Mouse (Mus musculus): ENCODE measurements around the gene Rhoa. TPM values are rescaled to one million over a fixed set of nuclear protein-coding genes. Genes with fewer than 3 reads are reported as not detected.

The Rhoa gene
- polyA plus RNA-seq (2015; fragmentation: Nextera tagmentation; extraction: Ambion mirVana), result 282 and 351 TPM in 2 replicates

DNA sequence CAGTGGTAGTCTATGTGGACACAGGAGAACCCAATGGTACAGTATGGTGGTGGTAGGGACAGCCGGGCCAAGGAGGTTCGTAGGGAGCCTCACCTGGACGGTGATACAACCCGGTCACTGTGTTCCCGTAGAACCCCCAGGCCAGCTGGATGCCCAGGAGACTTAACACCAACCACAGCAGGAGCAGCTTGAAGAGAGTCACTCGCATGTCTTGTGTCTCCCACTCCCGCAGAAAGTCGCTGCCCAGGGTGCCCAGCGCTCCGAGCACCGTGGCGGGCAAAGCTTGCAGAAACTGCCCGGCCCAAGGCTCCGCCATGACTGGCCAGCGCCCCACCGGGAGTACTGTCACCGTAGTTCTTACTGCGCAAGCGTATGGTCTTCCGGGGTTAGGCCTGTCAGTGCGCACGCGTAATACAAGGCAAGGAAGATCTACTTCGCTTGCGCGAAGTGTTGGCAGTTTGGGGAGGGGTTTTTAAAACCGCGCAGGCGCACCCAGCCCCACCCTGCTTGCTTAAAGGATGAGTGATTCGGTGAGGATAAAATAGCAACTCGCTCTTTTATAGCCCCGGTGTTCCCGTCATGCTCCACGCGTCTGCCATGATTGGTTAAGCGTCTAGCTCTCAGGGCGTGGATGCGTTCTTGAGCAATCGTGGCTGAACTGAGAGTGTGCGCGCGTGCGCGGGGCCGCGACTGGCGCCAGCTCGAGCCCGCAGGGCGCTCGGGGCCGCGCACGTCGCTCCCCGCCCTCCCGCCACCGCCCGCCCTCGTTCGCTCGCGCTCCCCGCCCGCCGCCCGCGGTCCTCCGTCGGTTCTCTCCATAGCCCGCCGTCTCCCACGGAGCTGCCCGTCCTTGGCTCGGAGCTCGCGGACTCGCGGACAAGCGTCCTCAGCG, at the start of gene Rhoa, which contains the start of gene Tcta:
Gene Rhoa (plus strand): TSS at position 501 of the 892 bp plus-strand sequence.
Gene Tcta (minus strand): TSS at position 532 of the 892 bp plus-strand sequence.
- Histone ChIP-seq H3K4me3 (replicated peaks; ENCODE audit: low read length) (peak within 1 kb of the TSS; percentile 96), H3K27ac (ENCODE audit: low read length) (peak within 1 kb of the TSS; percentile 99), H3K36me3 (ENCODE audit: control insufficient read depth, insufficient read depth) (peaks cover 4% of the 10 kb centered on the region; the same call in 1 of the 2 replicates), H3K9ac (replicated peaks; ENCODE audit: low read depth, low read length) (peak within 1 kb of the TSS; percentile 93), H3K9me3 (ENCODE audit: control insufficient read depth, low read length) (no peaks in the 10 kb centered on the region), H3K4me2 (ENCODE audit: low read length) (peak within 1 kb of the TSS; percentile 91), H3K27me3 (replicated peaks; ENCODE audit: control insufficient read depth, insufficient read depth, low read length) (no peaks in the 10 kb centered on the region), H3K4me1 (replicated peaks; ENCODE audit: control insufficient read depth, insufficient read depth, low read length) (peaks cover 29% of the 10 kb centered on the region)
- under 1% methylated on average over 74 of the region's 81 CpGs for WGBS
- peak; percentile 98 for ATAC-seq

GRCm38 (mm10) chr9:108260526-108260925, 45.4 kb upstream of the Rhoa start:
- WGBS, result 86% methylated on average over 4 of the region's 4 CpGs
- no peak overlapping the region for H3K4me2 ChIP-seq (ENCODE audit: low read length)
- no peaks in the 10 kb centered on the region for H3K9me3 ChIP-seq (ENCODE audit: control insufficient read depth, low read length)
- no peak overlapping the region for H3K27ac ChIP-seq (ENCODE audit: low read length)
- H3K4me1 ChIP-seq (replicated peaks; ENCODE audit: control insufficient read depth, insufficient read depth, low read length), result peaks cover 24% of the 10 kb centered on the region
- no peaks in the 10 kb centered on the region for H3K36me3 ChIP-seq (ENCODE audit: control insufficient read depth, insufficient read depth)
- H3K27me3 ChIP-seq (replicated peaks; ENCODE audit: control insufficient read depth, insufficient read depth, low read length), result no peaks in the 10 kb centered on the region
- H3K4me3 ChIP-seq (replicated peaks; ENCODE audit: low read length), result no peak overlapping the region
- H3K9ac ChIP-seq (replicated peaks; ENCODE audit: low read depth, low read length), result no peak overlapping the region
- ATAC-seq, result no peak

- peaks cover 24% of the 10 kb centered on the region for H3K4me1 ChIP-seq (replicated peaks; ENCODE audit: control insufficient read depth, insufficient read depth, low read length)
- 77% methylated on average over 7 of the region's 7 CpGs for WGBS
- H3K27me3 ChIP-seq (replicated peaks; ENCODE audit: control insufficient read depth, insufficient read depth, low read length), result no peaks in the 10 kb centered on the region
- H3K4me3 ChIP-seq (replicated peaks; ENCODE audit: low read length), result 0 out of 2 replicates have a peak overlapping the region, but pooled peaks have one; percentile 95
- no peak for ATAC-seq
- H3K36me3 ChIP-seq (ENCODE audit: control insufficient read depth, insufficient read depth), result no peaks in the 10 kb centered on the region
- H3K4me2 ChIP-seq (ENCODE audit: low read length), result peak overlapping the region; percentile 85
- H3K9ac ChIP-seq (replicated peaks; ENCODE audit: low read depth, low read length), result no peak overlapping the region
- H3K9me3 ChIP-seq (ENCODE audit: control insufficient read depth, low read length), result no peaks in the 10 kb centered on the region
- no peak overlapping the region for H3K27ac ChIP-seq (ENCODE audit: low read length)
Observed at GRCm38 (mm10) chr9:108261865-108262264, 44.1 kb upstream of the Rhoa start.

GRCm38 (mm10) chr9:108262494-108263049, 43.4 kb upstream of the Rhoa start:
- H3K36me3 ChIP-seq (ENCODE audit: control insufficient read depth, insufficient read depth), result no peaks in the 10 kb centered on the region
- H3K27ac ChIP-seq (ENCODE audit: low read length), result no peak overlapping the region; the same call in 1 of the 2 replicates
- H3K4me2 ChIP-seq (ENCODE audit: low read length), result peak overlapping the region; percentile 85
- no peak for ATAC-seq
- peak overlapping the region; percentile 95 for H3K4me3 ChIP-seq (replicated peaks; ENCODE audit: low read length)
- peaks cover 24% of the 10 kb centered on the region for H3K4me1 ChIP-seq (replicated peaks; ENCODE audit: control insufficient read depth, insufficient read depth, low read length)
- no peaks in the 10 kb centered on the region for H3K27me3 ChIP-seq (replicated peaks; ENCODE audit: control insufficient read depth, insufficient read depth, low read length)
- WGBS, result 36% methylated on average over 11 of the region's 11 CpGs
- peak overlapping the region; percentile 86 for H3K9ac ChIP-seq (replicated peaks; ENCODE audit: low read depth, low read length)
- no peaks in the 10 kb centered on the region for H3K9me3 ChIP-seq (ENCODE audit: control insufficient read depth, low read length)

DNA sequence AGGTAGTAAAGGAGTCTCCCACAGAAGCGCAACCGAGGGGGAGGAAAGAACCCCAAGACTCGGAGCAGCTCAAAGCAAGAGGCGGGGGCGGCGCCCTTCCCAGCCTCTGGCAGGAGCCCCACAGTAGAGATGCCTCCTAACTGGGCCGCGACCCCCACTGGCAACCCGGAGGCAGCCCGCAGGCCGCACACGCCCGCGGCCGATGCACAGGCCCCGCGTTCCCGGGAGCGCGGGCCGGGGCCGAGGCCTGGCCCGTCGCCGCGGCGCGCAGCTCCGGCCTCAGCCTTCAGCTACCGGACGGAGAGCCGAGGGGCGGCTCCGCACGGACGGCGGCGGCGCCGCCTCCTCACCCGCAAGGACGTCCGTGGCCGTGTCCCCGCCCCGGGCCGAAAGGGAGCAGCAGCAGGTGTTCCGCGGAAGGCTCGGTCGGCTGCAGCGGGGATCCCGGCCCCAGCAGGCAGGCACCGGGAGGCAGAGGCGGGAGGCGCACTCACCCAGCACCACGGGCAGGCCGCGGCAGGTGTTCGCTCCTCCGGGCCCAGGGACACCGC, 42.7 kb upstream of the Rhoa start:
- H3K27me3 ChIP-seq (replicated peaks; ENCODE audit: control insufficient read depth, insufficient read depth, low read length), result no peaks in the 10 kb centered on the region
- H3K4me1 ChIP-seq (replicated peaks; ENCODE audit: control insufficient read depth, insufficient read depth, low read length), result peaks cover 24% of the 10 kb centered on the region
- H3K4me3 ChIP-seq (replicated peaks; ENCODE audit: low read length), result peak overlapping the region; percentile 95
- peak overlapping the region; percentile 85 for H3K4me2 ChIP-seq (ENCODE audit: low read length)
- H3K9me3 ChIP-seq (ENCODE audit: control insufficient read depth, low read length), result no peaks in the 10 kb centered on the region
- under 1% methylated on average over 57 of the region's 62 CpGs for WGBS
- H3K9ac ChIP-seq (replicated peaks; ENCODE audit: low read depth, low read length), result peak overlapping the region; percentile 86
- H3K27ac ChIP-seq (ENCODE audit: low read length), result peak overlapping the region; percentile 86
- no peaks in the 10 kb centered on the region for H3K36me3 ChIP-seq (ENCODE audit: control insufficient read depth, insufficient read depth)
- peak; percentile 59 for ATAC-seq

GRCm38 (mm10) chr9:108263690-108264190, 42.2 kb upstream of the Rhoa start, which contains the start of gene Dag1:
Dag1 (minus strand) TSS chr9:108263958.
- peak within 1 kb of the TSS; percentile 86 for H3K9ac ChIP-seq (replicated peaks; ENCODE audit: low read depth, low read length)
- no peaks in the 10 kb centered on the region for H3K36me3 ChIP-seq (ENCODE audit: control insufficient read depth, insufficient read depth)
- H3K27me3 ChIP-seq (replicated peaks; ENCODE audit: control insufficient read depth, insufficient read depth, low read length), result no peaks in the 10 kb centered on the region
- H3K4me3 ChIP-seq (replicated peaks; ENCODE audit: low read length), result peak within 1 kb of the TSS; percentile 95
- H3K4me1 ChIP-seq (replicated peaks; ENCODE audit: control insufficient read depth, insufficient read depth, low read length), result peaks cover 24% of the 10 kb centered on the region
- peak within 1 kb of the TSS; percentile 86 for H3K27ac ChIP-seq (ENCODE audit: low read length)
- under 1% methylated on average over 61 of the region's 71 CpGs for whole genome bisulfite sequencing
- H3K9me3 ChIP-seq (ENCODE audit: control insufficient read depth, low read length), result no peaks in the 10 kb centered on the region
- ATAC-seq, result peak; percentile 99
- H3K4me2 ChIP-seq (ENCODE audit: low read length), result peak within 1 kb of the TSS; percentile 85

DNA sequence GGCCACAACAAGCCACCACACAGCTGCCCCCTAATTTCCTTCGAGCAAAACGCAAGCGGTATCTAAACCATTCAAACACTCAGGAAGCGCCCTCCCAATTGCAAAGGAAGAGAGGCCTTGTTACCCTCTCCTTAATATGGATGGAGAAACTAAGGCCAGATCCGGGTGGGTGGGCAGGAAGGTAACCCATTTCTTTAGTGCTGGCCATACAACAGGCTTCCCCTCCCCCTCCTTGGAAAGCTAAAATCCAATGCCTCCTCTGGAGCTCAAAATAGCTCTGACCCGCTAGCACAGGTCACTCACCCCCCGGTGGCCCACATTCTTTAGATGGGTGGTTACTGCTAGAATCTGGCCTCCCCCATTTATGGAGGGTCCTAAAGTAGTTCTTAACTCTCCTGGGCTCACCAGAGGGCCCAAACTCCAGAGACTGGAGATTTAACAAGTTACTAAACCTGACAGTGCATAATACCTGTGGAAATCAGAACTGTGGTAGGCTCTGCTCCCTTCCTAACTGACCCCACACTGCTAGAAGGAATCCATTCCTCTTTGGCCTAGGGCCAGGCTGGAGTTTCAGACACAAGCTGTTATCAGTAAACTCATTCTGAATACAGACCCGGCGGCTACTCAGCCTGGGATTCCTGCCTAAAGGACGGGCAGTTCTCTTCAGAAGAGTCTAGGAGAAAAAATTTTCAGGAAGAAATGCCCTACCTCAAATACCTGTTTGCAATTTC, 41.6 kb upstream of the Rhoa start:
- Histone ChIP-seq H3K4me1 (replicated peaks; ENCODE audit: control insufficient read depth, insufficient read depth, low read length) (peaks cover 24% of the 10 kb centered on the region), H3K4me3 (replicated peaks; ENCODE audit: low read length) (peak overlapping the region; percentile 95), H3K9me3 (ENCODE audit: control insufficient read depth, low read length) (no peaks in the 10 kb centered on the region), H3K9ac (replicated peaks; ENCODE audit: low read depth, low read length) (peak overlapping the region; percentile 52), H3K27me3 (replicated peaks; ENCODE audit: control insufficient read depth, insufficient read depth, low read length) (no peaks in the 10 kb centered on the region), H3K4me2 (ENCODE audit: low read length) (peak overlapping the region; percentile 85), H3K27ac (ENCODE audit: low read length) (peak overlapping the region; percentile 76), H3K36me3 (ENCODE audit: control insufficient read depth, insufficient read depth) (no peaks in the 10 kb centered on the region)
- 14% methylated on average over 10 of the region's 10 CpGs for WGBS
- ATAC-seq, result no peak

DNA sequence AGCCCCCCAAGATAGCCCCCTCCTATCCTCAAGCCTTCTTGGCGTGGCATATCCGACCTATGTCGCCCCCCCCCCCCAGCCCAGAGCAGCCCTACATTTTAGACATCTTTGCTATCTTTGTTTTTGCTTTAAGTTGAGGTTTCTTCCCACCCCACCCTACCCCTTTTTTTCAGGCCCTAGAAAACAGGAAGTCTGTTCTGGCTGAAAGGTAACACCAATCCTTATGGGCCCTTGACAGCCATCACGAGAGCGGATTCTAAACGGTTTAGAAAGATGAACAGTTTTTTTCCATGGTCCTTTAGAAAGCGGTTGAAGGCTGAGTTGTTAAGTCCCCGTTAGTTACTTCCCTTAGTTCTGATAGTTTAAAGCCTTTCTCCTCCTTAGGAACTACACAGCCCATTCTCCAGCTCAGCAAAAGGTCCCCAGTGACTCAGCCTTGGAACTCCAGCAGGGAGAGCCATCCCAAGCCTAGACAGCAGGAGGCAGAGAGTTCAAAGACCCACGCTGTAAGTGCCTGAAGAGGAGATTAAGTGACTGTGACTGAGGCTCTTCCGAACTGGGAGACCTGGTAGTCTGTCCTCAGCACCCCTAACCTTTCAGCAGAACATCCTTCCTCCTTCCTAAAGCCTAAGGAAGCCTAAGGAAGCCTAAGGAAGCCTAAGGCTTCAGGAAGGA, 39.5 kb upstream of the Rhoa start:
- H3K4me2 ChIP-seq (ENCODE audit: low read length), result no peak overlapping the region
- H3K4me3 ChIP-seq (replicated peaks; ENCODE audit: low read length), result no peak overlapping the region
- H3K4me1 ChIP-seq (replicated peaks; ENCODE audit: control insufficient read depth, insufficient read depth, low read length), result peaks cover 23% of the 10 kb centered on the region
- no peaks in the 10 kb centered on the region for H3K9me3 ChIP-seq (ENCODE audit: control insufficient read depth, low read length)
- H3K36me3 ChIP-seq (ENCODE audit: control insufficient read depth, insufficient read depth), result no peaks in the 10 kb centered on the region
- no peaks in the 10 kb centered on the region for H3K27me3 ChIP-seq (replicated peaks; ENCODE audit: control insufficient read depth, insufficient read depth, low read length)
- no peak overlapping the region for H3K27ac ChIP-seq (ENCODE audit: low read length)
- ATAC-seq, result no peak
- no peak overlapping the region for H3K9ac ChIP-seq (replicated peaks; ENCODE audit: low read depth, low read length)
- 73% methylated on average over 10 of the region's 10 CpGs for WGBS
